Mouse (Mus musculus): ENCODE data around the gene Enpp1. TPM values are rescaled to one million over a fixed set of nuclear protein-coding genes. Genes with fewer than 3 reads are reported as not detected.

The Enpp1 gene
- 5.0 and 7.2 TPM in 2 replicates for polyA plus RNA-seq (2014; fragmentation: Nextera tagmentation; extraction: Ambion mirVana)

GRCm38 (mm10) chr10:24711480-24712366 is at the start of gene Enpp1:
TSS of gene Enpp1 (minus strand) at chr10:24712159.
- Histone ChIP-seq H3K9me3 (ENCODE audit: control insufficient read depth, low read length) (no peaks in the 10 kb centered on the region), H3K4me1 (ENCODE audit: control insufficient read depth in 2 of 2, insufficient read depth in 2 of 2, low read length in 2 of 2) (peaks cover 0 to 5% of the 10 kb centered on the region in 2 experiments; a peak in 1 of 4 replicates), H3K27ac (replicated peaks in 1 of 2; ENCODE audit: control insufficient read depth in 1 of 2, insufficient read depth in 1 of 2, low read depth in 2 of 2, low read length in 2 of 2) (peak within 1 kb of the TSS in 1 of 2 experiments; percentile 20; a peak in 1 of 4 replicates), H3K4me3 (ENCODE audit: control insufficient read depth in 1 of 2, insufficient read depth in 1 of 2, low read depth in 1 of 2, low read length in 2 of 2) (peak within 1 kb of the TSS; percentile 77 to 90), H3K4me2 (ENCODE audit: low read length) (peak within 1 kb of the TSS; percentile 90), H3K27me3 (ENCODE audit: control insufficient read depth, insufficient read depth, low read length) (no peaks in the 10 kb centered on the region), H3K36me3 (ENCODE audit: control insufficient read depth, insufficient read depth, low read length) (no peaks in the 10 kb centered on the region), H3K9ac (ENCODE audit: low read length) (peak within 1 kb of the TSS; percentile 81)
- under 1% methylated on average over 79 of the region's 79 CpGs for WGBS
- peak; percentile 81 for ATAC-seq (ENCODE audit: insufficient number of reproducible peaks, insufficient read depth, low FRiP score, low read depth)

DNA sequence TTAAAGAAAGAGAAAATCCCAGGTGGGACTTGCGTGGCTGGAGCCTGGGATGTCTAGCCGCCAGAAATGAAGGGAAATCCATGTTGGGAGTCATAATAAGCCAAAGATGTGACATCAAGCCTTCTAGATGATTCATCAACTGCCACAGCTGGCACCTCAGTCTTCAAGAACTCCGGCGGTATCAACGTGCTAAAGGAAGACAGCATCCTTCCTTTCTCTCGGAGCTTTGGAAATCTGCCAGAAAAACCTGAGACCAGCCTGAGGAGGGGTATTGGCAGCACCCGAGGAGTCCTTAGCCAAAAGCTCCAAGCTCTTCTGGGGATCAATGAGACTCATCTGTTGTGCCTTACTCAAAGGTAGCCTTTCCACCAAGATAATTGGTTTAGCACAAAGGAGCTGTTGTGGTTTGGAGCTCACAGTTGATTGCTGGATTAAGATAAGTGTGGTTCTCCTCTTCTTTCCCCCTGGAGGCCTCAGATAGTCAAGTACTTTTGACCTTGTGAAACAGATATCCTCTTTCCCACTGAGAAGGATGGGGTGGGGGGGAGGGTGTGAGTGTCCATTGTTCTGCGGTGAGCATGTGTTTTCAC is 46.5 kb upstream of the Enpp1 start:
- Histone ChIP-seq H3K27me3 (ENCODE audit: control insufficient read depth, insufficient read depth, low read length) (no peaks in the 10 kb centered on the region), H3K27ac (replicated peaks in 1 of 2; ENCODE audit: control insufficient read depth in 1 of 2, insufficient read depth in 1 of 2, low read depth in 2 of 2, low read length in 2 of 2) (no peak overlapping the region), H3K9ac (ENCODE audit: low read length) (no peak overlapping the region), H3K4me1 (ENCODE audit: control insufficient read depth in 2 of 2, insufficient read depth in 2 of 2, low read length in 2 of 2) (peaks cover 6 to 7% of the 10 kb centered on the region in 2 experiments), H3K36me3 (ENCODE audit: control insufficient read depth, insufficient read depth, low read length) (no peaks in the 10 kb centered on the region), H3K4me2 (ENCODE audit: low read length) (no peak overlapping the region), H3K9me3 (ENCODE audit: control insufficient read depth, low read length) (no peaks in the 10 kb centered on the region), H3K4me3 (ENCODE audit: control insufficient read depth in 1 of 2, insufficient read depth in 1 of 2, low read depth in 1 of 2, low read length in 2 of 2) (no peak overlapping the region)
- no peak for ATAC-seq (ENCODE audit: insufficient number of reproducible peaks, insufficient read depth, low FRiP score, low read depth)
- WGBS = 29% methylated on average over 8 of the region's 8 CpGs

DNA sequence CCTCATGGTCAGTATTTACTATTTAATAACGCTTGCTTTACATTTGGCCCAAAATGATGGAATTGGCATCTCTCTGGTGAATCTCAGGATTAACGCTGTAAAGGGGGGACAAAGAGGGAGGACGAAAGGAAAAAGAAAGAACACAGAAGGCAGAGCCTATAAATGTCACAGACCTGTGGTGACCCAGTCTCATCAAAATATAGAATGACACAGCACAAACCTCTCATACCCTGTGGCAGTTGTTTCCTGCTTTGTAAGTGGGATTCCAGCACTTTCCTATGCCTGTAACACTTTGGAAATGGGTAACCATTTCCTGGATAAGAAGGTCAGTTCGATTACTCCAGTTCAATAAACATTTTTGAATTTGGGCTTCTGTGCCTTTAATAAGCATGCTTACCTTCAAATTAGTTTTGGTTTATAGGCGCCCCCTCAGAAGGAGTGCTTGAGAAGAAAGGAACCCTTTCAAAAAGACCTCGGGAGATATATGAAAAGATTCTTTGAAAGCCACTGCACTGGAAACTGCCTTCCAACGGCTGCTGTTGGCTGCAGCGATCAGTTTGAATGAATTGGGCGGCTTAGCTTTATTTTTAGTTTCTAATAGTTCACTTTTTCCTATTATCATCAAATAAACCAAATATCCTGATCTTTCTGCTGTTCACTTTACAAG is 43.0 kb upstream of the Enpp1 start:
- H3K4me3 ChIP-seq (ENCODE audit: control insufficient read depth in 1 of 2, insufficient read depth in 1 of 2, low read depth in 1 of 2, low read length in 2 of 2) = peak overlapping the region in 1 of 2 experiments; percentile 39; a peak in 1 of 4 replicates
- H3K9ac ChIP-seq (ENCODE audit: low read length) = no peak overlapping the region; the same call in 1 of the 2 replicates
- no peaks in the 10 kb centered on the region for H3K36me3 ChIP-seq (ENCODE audit: control insufficient read depth, insufficient read depth, low read length)
- H3K4me1 ChIP-seq (ENCODE audit: control insufficient read depth in 2 of 2, insufficient read depth in 2 of 2, low read length in 2 of 2) = peaks cover 6 to 7% of the 10 kb centered on the region in 2 experiments
- 74% methylated on average over 9 of the region's 9 CpGs for WGBS
- peak overlapping the region; percentile 61 for H3K4me2 ChIP-seq (ENCODE audit: low read length)
- no peaks in the 10 kb centered on the region for H3K27me3 ChIP-seq (ENCODE audit: control insufficient read depth, insufficient read depth, low read length)
- ATAC-seq (ENCODE audit: insufficient number of reproducible peaks, insufficient read depth, low FRiP score, low read depth) = no peak
- no peak overlapping the region for H3K27ac ChIP-seq (replicated peaks in 1 of 2; ENCODE audit: control insufficient read depth in 1 of 2, insufficient read depth in 1 of 2, low read depth in 2 of 2, low read length in 2 of 2)
- H3K9me3 ChIP-seq (ENCODE audit: control insufficient read depth, low read length) = no peaks in the 10 kb centered on the region

DNA sequence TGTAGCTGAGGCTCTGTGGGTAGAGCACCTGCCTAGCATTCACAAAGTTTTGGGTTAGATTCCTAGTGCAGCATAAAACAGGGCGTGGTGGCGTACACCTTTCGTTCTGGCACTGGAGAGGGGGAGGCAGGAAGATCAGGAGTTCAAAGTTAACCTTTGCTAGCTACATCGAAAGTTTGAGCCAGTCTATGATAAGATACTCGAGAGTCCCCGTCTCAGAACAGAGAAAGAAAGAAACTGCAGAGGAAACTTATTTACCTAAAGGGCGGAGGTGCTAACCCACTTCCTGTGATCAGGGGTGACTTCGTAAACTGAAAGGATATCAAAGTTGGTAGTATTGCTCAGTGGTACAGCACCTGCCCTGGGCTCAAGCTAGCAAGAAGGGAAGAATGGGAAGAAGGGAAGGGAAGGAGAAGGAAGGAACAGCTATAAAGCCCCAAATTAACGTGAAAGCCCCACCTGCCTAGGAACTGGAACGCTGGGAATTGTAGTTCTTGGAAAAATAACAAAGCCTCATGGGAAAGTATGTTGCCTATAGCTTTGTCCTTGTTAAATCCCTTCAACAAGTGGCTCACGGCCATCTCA is 42.4 kb upstream of the Enpp1 start:
- Histone ChIP-seq H3K4me3 (ENCODE audit: control insufficient read depth in 1 of 2, insufficient read depth in 1 of 2, low read depth in 1 of 2, low read length in 2 of 2) (peak overlapping the region; percentile 39 to 41), H3K27ac (replicated peaks in 1 of 2; ENCODE audit: control insufficient read depth in 1 of 2, insufficient read depth in 1 of 2, low read depth in 2 of 2, low read length in 2 of 2) (no peak overlapping the region), H3K9ac (ENCODE audit: low read length) (peak overlapping the region; percentile 8; the same call in 1 of the 2 replicates), H3K4me1 (ENCODE audit: control insufficient read depth in 2 of 2, insufficient read depth in 2 of 2, low read length in 2 of 2) (peaks cover 6 to 7% of the 10 kb centered on the region in 2 experiments), H3K27me3 (ENCODE audit: control insufficient read depth, insufficient read depth, low read length) (no peaks in the 10 kb centered on the region), H3K36me3 (ENCODE audit: control insufficient read depth, insufficient read depth, low read length) (no peaks in the 10 kb centered on the region), H3K4me2 (ENCODE audit: low read length) (peak overlapping the region; percentile 61), H3K9me3 (ENCODE audit: control insufficient read depth, low read length) (no peaks in the 10 kb centered on the region)
- WGBS = 33% methylated on average over 11 of the region's 11 CpGs
- ATAC-seq (ENCODE audit: insufficient number of reproducible peaks, insufficient read depth, low FRiP score, low read depth) = no peak

DNA sequence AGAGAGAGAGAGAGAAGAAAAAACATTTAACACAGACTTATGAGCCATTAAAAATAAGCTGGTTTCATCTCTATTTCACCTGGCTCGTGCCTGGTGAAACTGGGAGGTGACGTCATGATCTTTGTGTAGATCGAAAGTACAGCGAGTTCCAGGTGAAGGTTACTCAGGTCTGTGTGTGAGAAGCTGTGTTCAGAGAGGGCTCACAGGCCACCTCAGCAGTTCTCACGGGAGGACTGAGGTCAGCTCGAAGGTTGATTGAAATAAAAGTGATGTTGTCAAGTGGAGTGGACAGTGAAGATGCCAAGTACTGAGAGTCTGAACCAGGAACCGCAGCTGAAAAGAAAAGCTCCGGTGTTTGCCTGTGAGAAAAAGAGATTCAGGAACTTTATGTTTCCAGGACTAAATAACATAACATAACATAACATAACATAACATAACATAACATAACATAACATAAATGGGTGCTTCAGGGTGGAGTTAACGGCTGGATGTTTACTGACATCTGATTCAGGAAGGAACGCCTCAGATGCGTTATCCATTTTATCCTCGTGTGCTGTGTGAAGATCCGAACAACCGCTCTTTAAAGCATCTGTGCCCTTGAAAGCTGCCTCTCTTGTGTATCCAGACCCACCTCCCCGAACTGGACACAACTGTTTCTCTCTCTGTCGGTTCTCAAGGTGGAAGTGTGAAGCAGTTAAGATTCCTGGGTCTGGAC is 41.7 kb upstream of the Enpp1 start:
- no peak for ATAC-seq (ENCODE audit: insufficient number of reproducible peaks, insufficient read depth, low FRiP score, low read depth)
- H3K27ac ChIP-seq (replicated peaks in 1 of 2; ENCODE audit: control insufficient read depth in 1 of 2, insufficient read depth in 1 of 2, low read depth in 2 of 2, low read length in 2 of 2) = no peak overlapping the region
- H3K4me2 ChIP-seq (ENCODE audit: low read length) = peak overlapping the region; percentile 61
- H3K4me1 ChIP-seq (ENCODE audit: control insufficient read depth in 2 of 2, insufficient read depth in 2 of 2, low read length in 2 of 2) = peaks cover 5 to 6% of the 10 kb centered on the region in 2 experiments
- no peaks in the 10 kb centered on the region for H3K9me3 ChIP-seq (ENCODE audit: control insufficient read depth, low read length)
- WGBS = 60% methylated on average over 16 of the region's 16 CpGs
- peak overlapping the region; percentile 39 to 41 for H3K4me3 ChIP-seq (ENCODE audit: control insufficient read depth in 1 of 2, insufficient read depth in 1 of 2, low read depth in 1 of 2, low read length in 2 of 2)
- H3K9ac ChIP-seq (ENCODE audit: low read length) = peak overlapping the region; percentile 8; the same call in 1 of the 2 replicates
- H3K27me3 ChIP-seq (ENCODE audit: control insufficient read depth, insufficient read depth, low read length) = no peaks in the 10 kb centered on the region
- no peaks in the 10 kb centered on the region for H3K36me3 ChIP-seq (ENCODE audit: control insufficient read depth, insufficient read depth, low read length)

DNA sequence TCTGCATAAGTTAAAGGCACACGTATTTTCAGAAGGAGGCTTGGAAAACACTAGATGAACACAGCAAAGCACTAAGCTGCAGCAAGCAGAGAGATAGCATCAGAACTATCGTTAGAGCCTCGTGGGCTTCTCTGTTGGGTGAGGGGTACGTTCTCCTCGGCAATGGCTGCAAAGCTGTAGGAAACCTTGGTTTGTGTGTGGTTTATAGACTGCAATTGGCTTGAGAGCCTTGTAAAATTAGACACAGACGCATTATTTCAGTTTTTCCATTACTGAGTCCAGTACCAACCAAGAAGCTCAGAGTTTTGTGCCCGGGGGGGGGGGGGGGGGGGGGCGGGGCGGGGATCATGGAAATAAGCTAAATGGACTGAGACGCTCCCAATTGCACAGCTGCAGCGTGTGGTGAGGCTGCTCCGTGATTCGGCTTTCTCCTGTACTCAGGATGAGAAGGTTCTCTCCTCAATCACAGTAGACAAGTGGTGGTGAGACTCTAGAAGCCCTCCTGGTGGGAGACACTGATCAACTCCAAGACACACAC is 31.1 kb upstream of the Enpp1 start:
- H3K4me3 ChIP-seq (ENCODE audit: control insufficient read depth in 1 of 2, insufficient read depth in 1 of 2, low read depth in 1 of 2, low read length in 2 of 2) = no peak overlapping the region
- no peaks in the 10 kb centered on the region; a peak in 1 of 4 replicates for H3K4me1 ChIP-seq (ENCODE audit: control insufficient read depth in 2 of 2, insufficient read depth in 2 of 2, low read length in 2 of 2)
- no peaks in the 10 kb centered on the region for H3K36me3 ChIP-seq (ENCODE audit: control insufficient read depth, insufficient read depth, low read length)
- no peaks in the 10 kb centered on the region for H3K27me3 ChIP-seq (ENCODE audit: control insufficient read depth, insufficient read depth, low read length)
- no peak for ATAC-seq (ENCODE audit: insufficient number of reproducible peaks, insufficient read depth, low FRiP score, low read depth)
- WGBS = 78% methylated on average over 12 of the region's 13 CpGs
- H3K4me2 ChIP-seq (ENCODE audit: low read length) = no peak overlapping the region
- H3K9me3 ChIP-seq (ENCODE audit: control insufficient read depth, low read length) = no peaks in the 10 kb centered on the region
- H3K9ac ChIP-seq (ENCODE audit: low read length) = no peak overlapping the region
- H3K27ac ChIP-seq (replicated peaks in 1 of 2; ENCODE audit: control insufficient read depth in 1 of 2, insufficient read depth in 1 of 2, low read depth in 2 of 2, low read length in 2 of 2) = no peak overlapping the region
